In genomic region chr7:16019256-16020094, GRCm38 (mm10) we compare ENCODE assay signal across 14 mouse cellular contexts. TPM values are rescaled to one million over a fixed set of nuclear protein-coding genes. Genes with fewer than 3 reads are reported as not detected.
A peak's percentile ranks its signal among the peaks of the same experiment; 100 is the strongest.
DNase-seq lines count a peak whose midpoint lies in the region; ATAC-seq and TF ChIP-seq lines count a peak whose summit lies in the region.
"Had no signal": no experiment of that assay in that cellular context is flagged by ENCODE, and none has a peak within 500 bp of the region (broad histone marks: within the 10 kb centered on the region; RNA-seq: fewer than 3 reads in every experiment).

No protein-coding gene starts in this region.

- DNase-seq in 416B (ENCODE audit: low read depth) (peak; percentile 73), A20 (ENCODE audit: low read depth, low spot score) (peak; percentile 44)
- no peak for DNase-seq in liver, postnatal 0 days
- DNase-seq in forebrain, postnatal 0 days = no peak
- no peak for DNase-seq in right cerebral cortex, adult 2 months (ENCODE audit: low spot score in 2 of 2)
- DNase-seq: cerebellum, adult 2 months; thymus, postnatal 14 days had no signal

- no peak overlapping the region for H3K4me3 ChIP-seq in intestine, embryonic 15.5 days (replicated peaks)
- H3K4me3 ChIP-seq in intestine, embryonic 16.5 days (ENCODE audit: low read length) = no peak overlapping the region
- H3K4me3 ChIP-seq in liver, postnatal 0 days (ENCODE audit: low read depth, low read length) = no peak overlapping the region
- no peak overlapping the region for H3K4me3 ChIP-seq in forebrain, postnatal 0 days (ENCODE audit: low read depth, low read length)
- H3K4me3 ChIP-seq: embryonic facial prominence, embryonic 12.5 days; hindbrain, embryonic 15.5 days; limb, embryonic 10.5 days had no signal

- no peaks in the 10 kb centered on the region for H3K36me3 ChIP-seq in intestine, embryonic 15.5 days
- H3K36me3 ChIP-seq in intestine, embryonic 16.5 days (ENCODE audit: control insufficient read depth, insufficient read depth, low read length) = no peaks in the 10 kb centered on the region
- H3K36me3 ChIP-seq in liver, postnatal 0 days (replicated peaks; ENCODE audit: insufficient read depth, low read length) = no peaks in the 10 kb centered on the region
- H3K36me3 ChIP-seq in forebrain, postnatal 0 days (ENCODE audit: insufficient read depth) = no peaks in the 10 kb centered on the region
- H3K36me3 ChIP-seq: embryonic facial prominence, embryonic 12.5 days; hindbrain, embryonic 15.5 days had no signal

- H3K9me3 ChIP-seq in intestine, embryonic 15.5 days = no peaks in the 10 kb centered on the region
- H3K9me3 ChIP-seq in intestine, embryonic 16.5 days (ENCODE audit: control insufficient read depth, low read length) = no peaks in the 10 kb centered on the region
- no peaks in the 10 kb centered on the region for H3K9me3 ChIP-seq in liver, postnatal 0 days (ENCODE audit: low read length)
- no peaks in the 10 kb centered on the region for H3K9me3 ChIP-seq in forebrain, postnatal 0 days (ENCODE audit: low read length)
- H3K9me3 ChIP-seq: embryonic facial prominence, embryonic 12.5 days; hindbrain, embryonic 15.5 days; limb, embryonic 10.5 days had no signal

- H3K27me3 ChIP-seq in intestine, embryonic 15.5 days (replicated peaks) = no peaks in the 10 kb centered on the region
- no peaks in the 10 kb centered on the region for H3K27me3 ChIP-seq in intestine, embryonic 16.5 days (replicated peaks; ENCODE audit: control insufficient read depth, insufficient read depth, low read length)
- H3K27me3 ChIP-seq in liver, postnatal 0 days (ENCODE audit: insufficient read depth, low read length) = no peaks in the 10 kb centered on the region
- no peaks in the 10 kb centered on the region for H3K27me3 ChIP-seq in forebrain, postnatal 0 days (ENCODE audit: insufficient read depth, low read length)
- H3K27me3 ChIP-seq: embryonic facial prominence, embryonic 12.5 days; hindbrain, embryonic 15.5 days had no signal

- no peak for TF ChIP-seq CTCF in liver, postnatal 0 days (IDR thresholded peaks at IDR 0.05; ENCODE audit: low read depth)
- no peak for TF ChIP-seq CTCF in forebrain, postnatal 0 days (IDR thresholded peaks at IDR 0.05; ENCODE audit: low read depth)

- H3K27ac ChIP-seq in intestine, embryonic 15.5 days = no peak overlapping the region
- no peak overlapping the region for H3K27ac ChIP-seq in intestine, embryonic 16.5 days (ENCODE audit: low read length)
- H3K27ac ChIP-seq in liver, postnatal 0 days (ENCODE audit: low read depth) = peak overlapping the region; percentile 62
- H3K27ac ChIP-seq in forebrain, postnatal 0 days (ENCODE audit: low read depth, low read length) = no peak overlapping the region
- H3K27ac ChIP-seq: embryonic facial prominence, embryonic 12.5 days; hindbrain, embryonic 15.5 days; limb, embryonic 10.5 days had no signal

- 81% methylated on average over 5 of the region's 5 CpGs for WGBS in intestine, embryonic 15.5 days
- 83% methylated on average over 5 of the region's 5 CpGs for WGBS in intestine, embryonic 16.5 days
- WGBS in liver, postnatal 0 days (ENCODE audit: insufficient replicate concordance) = 61% methylated on average over 5 of the region's 5 CpGs
- 89% methylated on average over 5 of the region's 5 CpGs for WGBS in forebrain, postnatal 0 days

- TF ChIP-seq EP300 in liver, postnatal 0 days (IDR thresholded peaks at IDR 0.05; ENCODE audit: low read depth) = no peak

- no peak overlapping the region for H3K9ac ChIP-seq in intestine, embryonic 15.5 days
- no peak overlapping the region for H3K9ac ChIP-seq in intestine, embryonic 16.5 days (ENCODE audit: low read depth, low read length)
- H3K9ac ChIP-seq in liver, postnatal 0 days (replicated peaks) = no peak overlapping the region
- H3K9ac ChIP-seq in forebrain, postnatal 0 days = no peak overlapping the region
- H3K9ac ChIP-seq: embryonic facial prominence, embryonic 12.5 days; hindbrain, embryonic 15.5 days had no signal

- ATAC-seq in intestine, embryonic 15.5 days = 0 out of 2 replicates have a peak, but pooled peaks have one; percentile 18
- no peak for ATAC-seq in intestine, embryonic 16.5 days
- ATAC-seq in liver, postnatal 0 days = no peak
- ATAC-seq in forebrain, postnatal 0 days = no peak
- ATAC-seq: forebrain, embryonic 14.5 days had no signal

- no peak overlapping the region for H3K4me2 ChIP-seq in intestine, embryonic 15.5 days (replicated peaks)
- H3K4me2 ChIP-seq in intestine, embryonic 16.5 days (ENCODE audit: low read depth, low read length) = no peak overlapping the region
- 0 out of 2 replicates have a peak overlapping the region, but pooled peaks have one; percentile 45 for H3K4me2 ChIP-seq in liver, postnatal 0 days (ENCODE audit: low read depth, low read length)
- H3K4me2 ChIP-seq in forebrain, postnatal 0 days (ENCODE audit: low read depth) = no peak overlapping the region
- H3K4me2 ChIP-seq: embryonic facial prominence, embryonic 12.5 days; hindbrain, embryonic 15.5 days had no signal

- H3K4me1 ChIP-seq in intestine, embryonic 15.5 days (replicated peaks) = peaks cover 12% of the 10 kb centered on the region; the same call in 1 of the 2 replicates
- peaks cover 21% of the 10 kb centered on the region for H3K4me1 ChIP-seq in intestine, embryonic 16.5 days (ENCODE audit: control insufficient read depth, insufficient read depth, low read length)
- H3K4me1 ChIP-seq in liver, postnatal 0 days (ENCODE audit: insufficient read depth) = peaks cover 53% of the 10 kb centered on the region
- no peaks in the 10 kb centered on the region for H3K4me1 ChIP-seq in forebrain, postnatal 0 days (ENCODE audit: insufficient read depth)
- H3K4me1 ChIP-seq: embryonic facial prominence, embryonic 12.5 days; limb, embryonic 10.5 days had no signal

RNA-seq across cellular contexts. Expression of gene Bicra, which starts 28.2 kb away (rescaled TPM):
- polyA plus RNA-seq in intestine, embryonic 15.5 days (2015; fragmentation: Nextera tagmentation; extraction: Ambion mirVana) = 4.9 and 5.4 TPM in 2 replicates
- polyA plus RNA-seq in intestine, embryonic 16.5 days (2015; fragmentation: Nextera tagmentation; extraction: Ambion mirVana) = 3.7 and 4.0 TPM in 2 replicates
- 0.95 and 1.0 TPM in 2 replicates for polyA plus RNA-seq in liver, postnatal 0 days (2015; fragmentation: Nextera tagmentation; extraction: Ambion mirVana)
- total RNA-seq in forebrain, postnatal 0 days (2014; rRNA removed) = 3.2 and 5.0 TPM in 2 replicates
- polyA plus RNA-seq in forebrain, postnatal 0 days (2015; fragmentation: Nextera tagmentation; extraction: Ambion mirVana) = 3.6 and 5.8 TPM in 2 replicates

RNA-seq across cellular contexts. Expression of gene Zfp541, which starts 42.1 kb away (rescaled TPM):
- polyA plus RNA-seq in intestine, embryonic 15.5 days (2015; fragmentation: Nextera tagmentation; extraction: Ambion mirVana) = 0.03 and 0.06 TPM in 2 replicates
- 0.07 and 0.21 TPM in 2 replicates for polyA plus RNA-seq in intestine, embryonic 16.5 days (2015; fragmentation: Nextera tagmentation; extraction: Ambion mirVana)
- not detected in 2 replicates for polyA plus RNA-seq in liver, postnatal 0 days (2015; fragmentation: Nextera tagmentation; extraction: Ambion mirVana)
- 0.10 and 0.15 TPM in 2 replicates for total RNA-seq in forebrain, postnatal 0 days (2014; rRNA removed)
- polyA plus RNA-seq in forebrain, postnatal 0 days (2015; fragmentation: Nextera tagmentation; extraction: Ambion mirVana) = 0.04 and 0.17 TPM in 2 replicates
- polyA plus RNA-seq: forebrain, embryonic 14.5 days; large intestine, adult 2 months; limb, embryonic 10.5 days had no signal

RNA-seq across cellular contexts. Expression of gene Ehd2, which starts 52.1 kb away (rescaled TPM):
- polyA plus RNA-seq in intestine, embryonic 15.5 days (2015; fragmentation: Nextera tagmentation; extraction: Ambion mirVana) = 42.3 and 50.9 TPM in 2 replicates
- 48.1 and 50.9 TPM in 2 replicates for polyA plus RNA-seq in intestine, embryonic 16.5 days (2015; fragmentation: Nextera tagmentation; extraction: Ambion mirVana)
- 1.9 and 2.7 TPM in 2 replicates for polyA plus RNA-seq in liver, postnatal 0 days (2015; fragmentation: Nextera tagmentation; extraction: Ambion mirVana)
- total RNA-seq in forebrain, postnatal 0 days (2014; rRNA removed) = 3.1 and 3.5 TPM in 2 replicates
- polyA plus RNA-seq in forebrain, postnatal 0 days (2015; fragmentation: Nextera tagmentation; extraction: Ambion mirVana) = 4.4 and 5.0 TPM in 2 replicates

Comparison
In these comparisons a context has a peak if more than half of its experiments do, and no peak if none do; other contexts are left out.
1. DNase-seq: peak in 416B (single experiment) and A20 (single experiment); none in liver, postnatal 0 days (single experiment), forebrain, postnatal 0 days (single experiment) and right cerebral cortex, adult 2 months (0 of 2).